Mouse (Mus musculus) spleen, postnatal 10 days (tissue): ENCODE data around the gene Zfp971.
A peak's percentile ranks its signal among the peaks of the same experiment; 100 is the strongest.
"Not testable (repeated sequence)": the region's sequence is repeated elsewhere in the genome, so short reads cannot be mapped to it uniquely, and the experiment has no call there.

Experiments used
- DNase-seq, 2 experiments: peaks; one replicate each; pipeline ENCODE4 v3.0.0; 2021 to 2022; ENCODE audit warnings: low spot score in 2 of 2

Zfp971 gene

GRCm38 (mm10) chr2:178023011-178023611 is at the start of gene Zfp971:
Gene Zfp971, plus strand, starts transcription at chr2:178023284.
- DNase-seq: peak; percentile 26 to 33

GRCm38 (mm10) chr2:177974814-177975213 is 48.3 kb upstream of the Zfp971 start:
- not testable (repeated sequence) for DNase-seq

- not testable (repeated sequence) for DNase-seq
These were observed 3.6 kb upstream of the Zfp971 start for GRCm38 (mm10) chr2:178019486-178019885.

GRCm38 (mm10) chr2:178020773-178021172 is 2.3 kb upstream of the Zfp971 start:
- peak in 1 of 2 experiments; percentile 17 for DNase-seq

- not testable (repeated sequence) for DNase-seq
These were observed 777 bp downstream of the Zfp971 start for GRCm38 (mm10) chr2:178023861-178024260.

- DNase-seq: not testable (repeated sequence)
These were observed 4.5 kb downstream of the Zfp971 start for GRCm38 (mm10) chr2:178027601-178028000.

- peak; percentile 32 to 65 for DNase-seq
These were observed 35.1 kb downstream of the Zfp971 start for GRCm38 (mm10) chr2:178058195-178058594.

- DNase-seq: not testable (repeated sequence)
These were observed 55.2 kb downstream of the Zfp971 start, which contains the start of gene Zfp931 for GRCm38 (mm10) chr2:178078166-178078717. Gene Zfp931, minus strand, starts transcription at chr2:178078476.
